In genomic region chr8:124181751-124182150, GRCm38 (mm10) we compare ENCODE assay signal across 21 mouse cellular contexts. TPM values are rescaled to one million over a fixed set of nuclear protein-coding genes. Genes with fewer than 3 reads are reported as not detected.
DNase-seq lines count a peak whose midpoint lies in the region; ATAC-seq and TF ChIP-seq lines count a peak whose summit lies in the region.
"Had no signal": no experiment of that assay in that cellular context is flagged by ENCODE, and none has a peak within 500 bp of the region (broad histone marks: within the 10 kb centered on the region; RNA-seq: fewer than 3 reads in every experiment).

No protein-coding gene starts in this region.

- no peak overlapping the region for H3K9ac ChIP-seq in heart, embryonic 12.5 days
- H3K9ac ChIP-seq in lung, embryonic 16.5 days (ENCODE audit: low read length): no peak overlapping the region
- no peak overlapping the region for H3K9ac ChIP-seq in stomach, postnatal 0 days (ENCODE audit: low read length)
- H3K9ac ChIP-seq: embryonic facial prominence, embryonic 15.5 days; hindbrain, embryonic 13.5 days; limb, embryonic 15.5 days; liver, embryonic 15.5 days; neural tube, embryonic 13.5 days had no signal

- peaks cover 41% of the 10 kb centered on the region for H3K4me1 ChIP-seq in heart, embryonic 12.5 days (replicated peaks)
- peaks cover 23% of the 10 kb centered on the region for H3K4me1 ChIP-seq in lung, embryonic 16.5 days (replicated peaks; ENCODE audit: control insufficient read depth, insufficient read depth, low read length)
- no peaks in the 10 kb centered on the region for H3K4me1 ChIP-seq in stomach, postnatal 0 days (replicated peaks; ENCODE audit: control insufficient read depth, insufficient read depth)
- H3K4me1 ChIP-seq: liver, embryonic 15.5 days had no signal

- peak overlapping the region; percentile 72 for H3K27ac ChIP-seq in heart, embryonic 12.5 days (ENCODE audit: poor library complexity, severe bottlenecking)
- peak overlapping the region; percentile 67; the same call in 1 of the 2 replicates for H3K27ac ChIP-seq in lung, embryonic 16.5 days (ENCODE audit: low read length)
- peak overlapping the region; percentile 53; the same call in 1 of the 2 replicates for H3K27ac ChIP-seq in stomach, postnatal 0 days (replicated peaks)
- H3K27ac ChIP-seq: embryonic facial prominence, embryonic 15.5 days; hindbrain, embryonic 13.5 days; kidney, postnatal 0 days; limb, embryonic 15.5 days; liver, embryonic 15.5 days had no signal

- no peaks in the 10 kb centered on the region for H3K36me3 ChIP-seq in heart, embryonic 12.5 days
- H3K36me3 ChIP-seq in lung, embryonic 16.5 days (ENCODE audit: control insufficient read depth, insufficient read depth, low read length): no peaks in the 10 kb centered on the region
- H3K36me3 ChIP-seq in stomach, postnatal 0 days (ENCODE audit: control insufficient read depth, insufficient read depth, low read length): no peaks in the 10 kb centered on the region
- H3K36me3 ChIP-seq: embryonic facial prominence, embryonic 15.5 days; hindbrain, embryonic 13.5 days; limb, embryonic 15.5 days; liver, embryonic 15.5 days; neural tube, embryonic 13.5 days had no signal

- peak; percentile 27 for DNase-seq in adrenal gland, postnatal 14 days
- DNase-seq in adrenal gland, adult 2 months: no peak
- DNase-seq in heart, postnatal 25 days (ENCODE audit: low spot score): no peak
- DNase-seq in lung, postnatal 4 days: no peak
- DNase-seq in stomach, postnatal 0 days (ENCODE audit: low spot score): no peak
- no peak for DNase-seq in left cerebral cortex, adult 11 months (ENCODE audit: low spot score)
- DNase-seq: cerebellum, adult 11-12 months; cerebellum, postnatal 36 days; midbrain, embryonic 14.5 days; thymus, adult 2 months had no signal

- whole genome bisulfite sequencing in heart, embryonic 12.5 days: 70% methylated on average over 5 of the region's 5 CpGs
- WGBS in lung, embryonic 16.5 days: 43% methylated on average over 5 of the region's 5 CpGs
- 43% methylated on average over 5 of the region's 5 CpGs for WGBS in stomach, postnatal 0 days

- H3K27me3 ChIP-seq in heart, embryonic 12.5 days (replicated peaks): peaks cover 40% of the 10 kb centered on the region
- no peaks in the 10 kb centered on the region; the same call in 1 of the 2 replicates for H3K27me3 ChIP-seq in lung, embryonic 16.5 days (ENCODE audit: control insufficient read depth, insufficient read depth, low read depth, low read length)
- H3K27me3 ChIP-seq in stomach, postnatal 0 days (ENCODE audit: control insufficient read depth, insufficient read depth, low read length): no peaks in the 10 kb centered on the region
- H3K27me3 ChIP-seq: embryonic facial prominence, embryonic 15.5 days; hindbrain, embryonic 13.5 days; limb, embryonic 15.5 days; liver, embryonic 15.5 days; neural tube, embryonic 13.5 days; Patski had no signal

- TF ChIP-seq EP300 in stomach, postnatal 0 days (optimal IDR thresholded peaks at IDR 0.05): no peak

- H3K4me3 ChIP-seq in heart, embryonic 12.5 days: no peak overlapping the region
- H3K4me3 ChIP-seq in lung, embryonic 16.5 days (ENCODE audit: low read length): no peak overlapping the region
- no peak overlapping the region for H3K4me3 ChIP-seq in stomach, postnatal 0 days (ENCODE audit: low read depth, low read length)
- H3K4me3 ChIP-seq: embryonic facial prominence, embryonic 15.5 days; hindbrain, embryonic 13.5 days; limb, embryonic 15.5 days; liver, embryonic 15.5 days; neural tube, embryonic 13.5 days had no signal

- no peak for TF ChIP-seq CTCF in stomach, postnatal 0 days (IDR thresholded peaks at IDR 0.05; ENCODE audit: low read depth)

- intact Hi-C loops in heart, postnatal 25 days (cut with DNase I): no loop called here

- H3K4me2 ChIP-seq in heart, embryonic 12.5 days: no peak overlapping the region
- H3K4me2 ChIP-seq in lung, embryonic 16.5 days (ENCODE audit: low read depth, low read length): no peak overlapping the region; the same call in 1 of the 2 replicates
- H3K4me2 ChIP-seq in stomach, postnatal 0 days (replicated peaks; ENCODE audit: low read depth): no peak overlapping the region
- H3K4me2 ChIP-seq: embryonic facial prominence, embryonic 15.5 days; hindbrain, embryonic 13.5 days; limb, embryonic 15.5 days; liver, embryonic 15.5 days; neural tube, embryonic 13.5 days had no signal

- no peaks in the 10 kb centered on the region for H3K9me3 ChIP-seq in heart, embryonic 12.5 days (replicated peaks)
- no peaks in the 10 kb centered on the region; the same call in 1 of the 2 replicates for H3K9me3 ChIP-seq in lung, embryonic 16.5 days (ENCODE audit: control insufficient read depth, low read length)
- H3K9me3 ChIP-seq in stomach, postnatal 0 days (ENCODE audit: control insufficient read depth, low read length): no peaks in the 10 kb centered on the region
- H3K9me3 ChIP-seq: embryonic facial prominence, embryonic 15.5 days; hindbrain, embryonic 13.5 days; limb, embryonic 15.5 days; liver, embryonic 15.5 days; neural tube, embryonic 13.5 days had no signal

- peak; percentile 46 for ATAC-seq in heart, embryonic 12.5 days (ENCODE audit: insufficient number of reproducible peaks, low FRiP score)
- ATAC-seq in lung, embryonic 16.5 days (ENCODE audit: low read depth): peak; percentile 29
- ATAC-seq in stomach, postnatal 0 days (ENCODE audit: low FRiP score, low TSS enrichment): peak; percentile 42; the same call in 1 of the 2 replicates
- ATAC-seq: CD4-positive, CD25-positive, alpha-beta regulatory T cell, adult 4 months; forebrain, embryonic 16.5 days; Patski had no signal

RNA-seq across cellular contexts. Expression of gene Galnt2, which starts 49.4 kb away (rescaled TPM):
- 45.4 and 57.5 TPM in 2 replicates for total RNA-seq in adrenal gland, postnatal 14 days (2021)
- total RNA-seq in adrenal gland, adult 2 months (2021): 10 to 100 TPM; 46.9 to 64.0 TPM
- polyA plus RNA-seq in adrenal gland, adult 2 months (2012; rRNA removed): 11.1 and 11.4 TPM in 2 replicates
- 77.9 and 80.9 TPM in 2 replicates for polyA plus RNA-seq in heart, embryonic 12.5 days (2016; fragmentation: Nextera tagmentation; extraction: Ambion mirVana)
- total RNA-seq in heart, postnatal 25 days (2021): 10 to 100 TPM; 37.7 to 41.6 TPM
- 36.8 and 46.4 TPM in 2 replicates for polyA plus RNA-seq in lung, embryonic 16.5 days (2015; fragmentation: Nextera tagmentation; extraction: Ambion mirVana)
- 48.6 and 48.9 TPM in 2 replicates for polyA plus RNA-seq in stomach, postnatal 0 days (2015; fragmentation: Nextera tagmentation; extraction: Ambion mirVana)
